Mouse (Mus musculus) olfactory bulb, adult 2 months (tissue): ENCODE data around the gene Prr13. TPM values are rescaled to one million over a fixed set of nuclear protein-coding genes. Genes with fewer than 3 reads are reported as not detected.

Experiments used
- H3K27ac ChIP-seq: fragments of 200-500 bp; 2 replicates; pipeline ENCODE4 v1.5.1; 2012; ENCODE audit warnings: low read depth, low read length; ENCODE audit not compliant: insufficient read depth
- H3K4me1 ChIP-seq: fragments of 200-500 bp; 2 replicates; pipeline ENCODE4 v1.6.1; 2012; ENCODE audit warnings: low read length; ENCODE audit not compliant: control insufficient read depth, insufficient read depth
- H3K4me3 ChIP-seq: fragments of 200-500 bp; 2 replicates; pipeline ENCODE4 v1.5.1; 2012; ENCODE audit warnings: mild to moderate bottlenecking, low read depth, low read length, moderate library complexity; ENCODE audit not compliant: insufficient read depth
- CTCF ChIP-seq: fragments of 200-500 bp; IDR thresholded peaks from 2 replicates; pipeline ENCODE4 v1.5.1; 2012; ENCODE audit warnings: low read depth, mild to moderate bottlenecking, low read length, moderate library complexity; ENCODE audit not compliant: insufficient read depth
- POLR2A ChIP-seq: fragments of 200-500 bp; IDR thresholded peaks from 2 replicates; pipeline ENCODE4 v1.6.1; 2012; ENCODE audit warnings: mild to moderate bottlenecking, low read depth, low read length, moderate library complexity; ENCODE audit not compliant: insufficient read depth
- WGBS: fragments of 180-500 bp; shearing (Covaris S2); methylation state at CpG from one replicate; pipeline ENCODE4 v1.1.7; 2018; 5-methylcytosine and 5-hydroxymethylcytosine counted together
- polyA plus RNA-seq: library from polyadenylated mRNA; stranded (reverse); fragments of >200 nt; gene quantifications from 2 replicates; pipeline ENCODE4 v1.2.4, GENCODE M21; 2012; ENCODE audit warnings: low replicate concordance; ENCODE audit not compliant: missing spikeins, insufficient read depth, insufficient read length

Prr13 gene
- polyA plus RNA-seq, 1 experiment = not detected

DNA sequence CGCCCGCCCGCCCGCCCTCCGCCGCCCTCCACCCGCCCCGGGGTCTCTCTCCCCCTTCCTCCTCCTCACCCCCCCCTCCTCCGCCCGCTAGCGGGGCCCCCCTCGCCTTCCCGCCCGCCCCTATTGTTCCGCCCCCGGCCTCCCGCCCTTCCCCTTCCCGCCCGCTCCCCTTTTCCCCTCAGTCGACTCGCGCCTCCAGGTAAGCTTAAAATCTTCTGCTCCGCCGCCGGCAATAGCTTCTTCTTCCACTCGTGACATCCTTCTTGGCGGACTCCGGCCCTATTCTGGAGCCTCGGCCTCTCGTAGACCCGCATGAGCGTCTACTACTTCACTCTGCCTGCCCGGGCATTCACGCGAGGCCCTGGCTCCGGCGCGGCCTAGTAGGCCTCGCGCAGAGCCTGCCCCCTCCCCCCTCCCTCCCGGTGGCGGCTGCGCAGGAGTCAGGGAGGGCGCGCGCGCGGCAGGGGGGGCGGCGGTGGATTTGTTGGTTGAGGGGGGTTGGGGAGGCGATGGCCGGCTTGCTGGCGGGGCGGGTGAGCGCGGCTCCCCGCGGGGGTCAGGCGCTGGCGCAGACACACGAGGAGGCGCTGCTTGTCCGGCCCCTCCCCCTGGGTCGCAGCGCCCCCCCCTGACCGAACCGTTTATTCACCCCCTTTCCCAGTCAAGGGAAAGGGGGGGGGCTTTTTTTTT, 11.9 kb downstream of the Prr13 start:
- WGBS = under 1% methylated on average over 48 of the region's 67 CpGs
- Histone ChIP-seq H3K27ac (peak overlapping the region; percentile 94), H3K4me3 (peak overlapping the region; percentile 96), H3K4me1 (no peaks in the 10 kb centered on the region)
- TF ChIP-seq POLR2A (0 out of 2 replicates have a peak, but pooled peaks have one; percentile 27), CTCF (no peak)

DNA sequence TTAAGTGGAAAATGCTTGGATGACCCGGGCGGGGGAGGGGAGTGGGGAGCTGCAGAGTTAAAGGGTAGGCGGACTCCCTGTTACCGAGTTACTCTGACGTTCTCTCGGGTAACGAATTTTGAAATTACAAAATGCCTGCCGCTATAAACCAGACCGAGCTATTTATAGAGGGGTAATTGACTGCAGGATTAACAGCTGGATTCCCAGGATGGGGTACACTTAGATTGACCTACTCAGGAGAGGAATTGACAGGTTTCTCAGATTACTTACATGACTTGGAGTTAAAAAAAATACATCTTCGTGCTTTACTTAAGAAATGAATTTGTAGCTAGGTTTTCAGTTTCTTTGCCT, 12.4 kb downstream of the Prr13 start:
- TF ChIP-seq POLR2A (no peak), CTCF (no peak)
- 2% methylated on average over 10 of the region's 10 CpGs for WGBS
- Histone ChIP-seq H3K4me3 (peak overlapping the region; percentile 96), H3K27ac (no peak overlapping the region), H3K4me1 (no peaks in the 10 kb centered on the region)

DNA sequence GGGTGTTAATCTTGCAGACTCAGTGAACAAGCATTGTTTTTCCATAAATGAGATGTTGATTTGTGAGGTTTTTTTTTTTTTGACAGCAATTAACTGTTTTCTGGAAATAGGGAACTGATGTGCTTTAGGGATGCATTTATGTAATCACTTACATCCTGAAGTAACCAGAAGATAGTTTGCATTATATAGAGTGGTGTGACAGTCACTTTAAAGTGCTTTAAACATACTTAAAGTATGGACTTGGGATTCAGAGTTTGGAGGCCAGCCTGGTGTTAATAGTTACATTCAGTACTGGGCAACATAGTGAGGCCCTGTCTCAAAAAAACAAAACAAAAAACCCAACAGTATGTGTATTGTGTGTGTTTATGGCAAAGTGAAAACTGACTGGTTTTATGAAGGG, 12.9 kb downstream of the Prr13 start:
- Histone ChIP-seq H3K4me3 (no peak overlapping the region), H3K27ac (no peak overlapping the region), H3K4me1 (no peaks in the 10 kb centered on the region)
- TF ChIP-seq CTCF = no peak
- TF ChIP-seq POLR2A = no peak

DNA sequence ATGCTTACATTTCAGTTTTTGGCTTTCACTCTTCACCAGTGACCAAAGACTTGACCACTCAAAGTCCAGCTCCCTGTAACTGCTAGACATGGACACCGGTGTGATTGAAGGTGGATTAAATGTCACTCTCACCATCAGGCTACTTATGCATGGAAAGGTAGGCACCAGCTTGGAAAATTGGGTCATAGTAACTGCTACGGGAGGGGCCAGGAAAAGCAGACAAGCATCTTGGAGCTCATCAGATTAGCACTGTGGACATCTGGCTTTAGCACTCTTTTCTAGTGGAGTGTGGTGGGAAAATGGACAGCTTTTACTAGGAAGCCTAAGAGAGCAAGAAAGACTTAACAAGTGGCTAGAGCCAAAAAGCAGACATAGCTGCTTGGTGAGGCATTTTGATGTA, 14.4 kb downstream of the Prr13 start:
- TF ChIP-seq CTCF (no peak), POLR2A (no peak)
- Histone ChIP-seq H3K4me1 (no peaks in the 10 kb centered on the region), H3K4me3 (no peak overlapping the region), H3K27ac (no peak overlapping the region)
- WGBS = 43% methylated on average over 2 of the region's 2 CpGs

DNA sequence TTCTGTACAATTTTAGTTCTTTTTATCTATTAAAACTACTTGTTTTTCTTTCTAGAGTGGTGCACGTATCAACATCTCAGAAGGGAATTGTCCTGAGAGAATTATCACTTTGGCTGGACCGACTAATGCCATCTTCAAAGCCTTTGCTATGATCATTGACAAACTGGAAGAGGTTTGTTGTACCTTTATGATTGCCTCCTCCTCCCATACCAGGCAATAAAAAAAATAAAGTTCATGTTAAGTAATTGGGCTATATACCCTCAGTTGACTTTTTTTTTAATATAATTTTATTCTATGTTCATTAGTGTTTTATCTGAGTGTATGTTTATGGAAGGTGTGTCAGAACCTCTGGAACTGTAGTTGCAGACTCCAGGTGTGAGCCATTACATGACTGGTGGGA, 15.7 kb downstream of the Prr13 start:
- Histone ChIP-seq H3K4me3 (no peak overlapping the region), H3K27ac (no peak overlapping the region), H3K4me1 (no peaks in the 10 kb centered on the region)
- no peak for TF ChIP-seq CTCF
- no peak for TF ChIP-seq POLR2A
- WGBS = 82% methylated on average over 2 of the region's 2 CpGs

DNA sequence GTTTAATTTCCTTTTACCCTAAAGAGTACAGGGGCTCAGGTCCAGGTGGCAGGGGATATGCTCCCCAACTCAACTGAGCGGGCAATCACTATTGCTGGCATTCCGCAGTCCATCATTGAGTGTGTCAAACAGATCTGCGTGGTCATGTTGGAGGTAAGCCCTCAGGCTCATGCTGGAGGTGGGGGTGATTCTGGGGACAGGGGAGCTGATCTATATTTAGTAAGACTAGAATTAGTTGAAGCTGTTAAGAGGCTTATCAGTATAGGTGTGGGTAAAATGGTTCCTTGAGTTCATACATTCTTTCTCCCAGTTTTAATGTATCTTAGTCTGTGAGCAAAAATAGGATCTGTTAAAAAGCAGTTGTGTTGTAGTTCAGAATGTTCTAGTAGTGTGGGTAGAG, 24.3 kb downstream of the Prr13 start:
- H3K27ac ChIP-seq = no peak overlapping the region
- H3K4me3 ChIP-seq = no peak overlapping the region
- peaks cover 3% of the 10 kb centered on the region; the same call in 1 of the 2 replicates for H3K4me1 ChIP-seq
- no peak for TF ChIP-seq POLR2A
- TF ChIP-seq CTCF = no peak
- 87% methylated on average over 3 of the region's 3 CpGs for WGBS

DNA sequence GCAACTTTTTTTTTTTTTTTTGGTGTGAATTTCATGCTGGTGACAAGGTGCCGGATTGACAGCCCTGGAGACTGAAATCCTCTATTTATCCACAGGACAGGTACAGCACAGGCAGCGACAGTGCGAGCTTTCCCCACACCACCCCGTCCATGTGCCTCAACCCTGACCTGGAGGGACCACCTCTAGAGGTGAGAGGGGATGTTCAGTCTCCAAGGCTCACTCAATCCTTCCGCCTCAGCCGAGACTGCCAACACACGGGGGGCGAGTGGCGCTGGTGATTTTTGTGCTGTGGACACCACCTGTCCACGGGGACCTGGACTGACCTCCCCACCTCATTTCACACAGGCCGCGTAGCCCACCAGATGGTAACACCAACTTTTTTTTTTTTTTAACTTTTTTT, 27.0 kb downstream of the Prr13 start:
- no peak overlapping the region for H3K27ac ChIP-seq
- no peak overlapping the region for H3K4me3 ChIP-seq
- WGBS = 86% methylated on average over 12 of the region's 12 CpGs
- no peak for TF ChIP-seq CTCF
- TF ChIP-seq POLR2A = no peak
- H3K4me1 ChIP-seq = peaks cover 3% of the 10 kb centered on the region; the same call in 1 of the 2 replicates

DNA sequence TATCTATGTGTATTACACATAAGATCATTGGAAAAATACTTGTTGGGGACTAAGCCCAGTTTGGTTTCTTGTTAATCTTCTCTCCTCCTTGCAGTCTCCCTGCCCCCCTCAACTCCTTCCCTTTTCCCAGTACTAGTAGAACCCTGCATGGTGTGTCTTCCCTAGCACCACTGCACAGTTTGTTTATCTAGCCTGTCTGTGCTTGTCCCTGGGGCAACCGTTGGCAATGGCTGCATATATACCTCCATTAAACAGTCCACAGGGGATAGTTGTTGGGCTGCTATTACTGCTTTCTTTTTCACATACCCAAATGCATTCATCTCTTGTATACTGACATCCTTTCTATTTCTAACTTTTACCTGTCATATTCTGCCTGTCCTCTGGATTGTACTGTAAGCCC, 28.8 kb downstream of the Prr13 start:
- TF ChIP-seq CTCF (no peak), POLR2A (no peak)
- Histone ChIP-seq H3K27ac (no peak overlapping the region), H3K4me3 (no peak overlapping the region), H3K4me1 (peaks cover 3% of the 10 kb centered on the region; the same call in 1 of the 2 replicates)
- WGBS = 68% methylated on average over 1 of the region's 1 CpGs

DNA sequence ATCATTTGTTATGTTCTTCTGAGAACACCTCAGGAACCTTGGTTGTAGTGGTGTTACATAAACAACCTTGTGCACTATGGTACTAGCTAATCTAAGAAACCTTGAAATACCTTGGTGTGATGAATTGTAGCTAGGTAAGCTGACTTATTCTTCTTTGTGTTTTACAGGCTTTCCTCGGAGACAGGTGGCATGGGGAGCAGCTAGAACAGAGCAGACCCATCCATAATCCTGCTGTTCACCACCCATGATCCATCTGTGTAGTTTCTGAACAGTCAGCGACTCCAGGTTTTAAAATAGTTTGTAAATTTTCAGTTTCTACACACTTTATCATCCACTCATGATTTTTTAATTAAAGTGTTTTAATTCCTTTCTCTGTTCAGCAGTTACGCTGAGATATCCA, 39.5 kb downstream of the Prr13 start:
- WGBS = 46% methylated on average over 3 of the region's 3 CpGs
- Histone ChIP-seq H3K27ac (no peak overlapping the region), H3K4me1 (peaks cover 3% of the 10 kb centered on the region), H3K4me3 (no peak overlapping the region)
- no peak for TF ChIP-seq POLR2A
- no peak for TF ChIP-seq CTCF
